Comparison of ENCODE assay signal across 9 mouse cellular contexts in genomic region chr11:84429581-84429980, GRCm38 (mm10).
DNase-seq lines count a peak whose midpoint lies in the region; ATAC-seq and TF ChIP-seq lines count a peak whose summit lies in the region.
"Had no signal": no experiment of that assay in that cellular context is flagged by ENCODE, and none has a peak within 500 bp of the region (broad histone marks: within the 10 kb centered on the region; RNA-seq: fewer than 3 reads in every experiment).

No protein-coding gene starts in this region.

- peak; percentile 26 for DNase-seq in adrenal gland, adult 2 months
- DNase-seq in adrenal gland, postnatal 4 days (ENCODE audit: low spot score in 2 of 2) = no peak
- DNase-seq in 3T3-L1 (ENCODE audit: low read depth, low spot score) = peak; percentile 72
- DNase-seq in adrenal gland, postnatal 36 days = peak; percentile 13 to 26
- DNase-seq in kidney, adult 11 months = peak; percentile 45
- DNase-seq in lung, embryonic 14.5 days = peak; percentile 82
- peak; percentile 90 for DNase-seq in retina, embryonic 14.5 days (ENCODE audit: low spot score)

- peak; percentile 79 for TF ChIP-seq CTCF in lung, embryonic 14.5 days (IDR thresholded peaks at IDR 0.05; ENCODE audit: low read depth)

- no peak overlapping the region for H3K4me3 ChIP-seq in lung, embryonic 14.5 days (ENCODE audit: low read depth, low read length)
- H3K4me3 ChIP-seq: limb, embryonic 12.5 days had no signal

- no peaks in the 10 kb centered on the region for H3K27me3 ChIP-seq in lung, embryonic 14.5 days (ENCODE audit: insufficient read depth, low read length)
- H3K27me3 ChIP-seq: limb, embryonic 12.5 days had no signal

- H3K4me2 ChIP-seq in lung, embryonic 14.5 days = no peak overlapping the region
- H3K4me2 ChIP-seq: limb, embryonic 12.5 days had no signal

- no peak overlapping the region for H3K9ac ChIP-seq in lung, embryonic 14.5 days
- H3K9ac ChIP-seq: limb, embryonic 12.5 days had no signal

- peak; percentile 57 for ATAC-seq in erythroblast, adult 5-6 weeks (replicated peaks; ENCODE audit: low FRiP score, poor library complexity, severe bottlenecking)
- ATAC-seq in lung, embryonic 14.5 days (ENCODE audit: insufficient read depth) = peak; percentile 68; the same call in 1 of the 2 replicates

- H3K4me1 ChIP-seq in lung, embryonic 14.5 days (ENCODE audit: insufficient read depth) = no peaks in the 10 kb centered on the region

- H3K27ac ChIP-seq in lung, embryonic 14.5 days (ENCODE audit: low read depth) = no peak overlapping the region
- H3K27ac ChIP-seq: limb, embryonic 12.5 days had no signal

- 47% methylated on average over 1 of the region's 1 CpGs for WGBS in lung, embryonic 14.5 days

- no peaks in the 10 kb centered on the region for H3K9me3 ChIP-seq in lung, embryonic 14.5 days (ENCODE audit: low read depth, low read length)
- H3K9me3 ChIP-seq: limb, embryonic 12.5 days had no signal

- H3K36me3 ChIP-seq in lung, embryonic 14.5 days (ENCODE audit: insufficient read depth) = 0 out of 2 replicates have a peak, but pooled peaks cover 3% of the 10 kb centered on the region

Comparison
In these comparisons a context has a peak if more than half of its experiments do, and no peak if none do; other contexts are left out.
1. DNase-seq: peak in adrenal gland, adult 2 months (single experiment), 3T3-L1 (single experiment), adrenal gland, postnatal 36 days (2 of 2), kidney, adult 11 months (single experiment), lung, embryonic 14.5 days (single experiment) and retina, embryonic 14.5 days (single experiment); none in adrenal gland, postnatal 4 days (0 of 2).